Mouse (Mus musculus) lung, embryonic 15.5 days (tissue): ENCODE results near the gene Topors. TPM values are rescaled to one million over a fixed set of nuclear protein-coding genes. Genes with fewer than 3 reads are reported as not detected.

Experiments used
- ATAC-seq: fragments of 200-750 bp; cut with Nextera tagmentation; 2 replicates; pipeline ENCODE4 v1.8.0; 2017; ENCODE audit warnings: moderate number of reproducible peaks, borderline replicate concordance; ENCODE audit not compliant: low FRiP score, low TSS enrichment; ENCODE audit errors: extremely low read depth
- H3K27ac ChIP-seq: fragments of 300-500 bp; sonication (generic); 2 replicates; pipeline ENCODE4 v1.5.1; 2015; ENCODE audit warnings: moderate library complexity, mild to moderate bottlenecking, inconsistent platforms
- H3K27me3 ChIP-seq: fragments of 300-500 bp; sonication (generic); 2 replicates; pipeline ENCODE4 v1.6.1; 2015; ENCODE audit warnings: inconsistent platforms
- H3K36me3 ChIP-seq: fragments of 300-500 bp; sonication (generic); 2 replicates; pipeline ENCODE4 v1.6.1; 2015; ENCODE audit warnings: inconsistent platforms
- H3K4me1 ChIP-seq: fragments of 300-500 bp; sonication (generic); 2 replicates; pipeline ENCODE4 v1.6.1; 2015; ENCODE audit warnings: inconsistent platforms
- H3K4me2 ChIP-seq: fragments of 300-500 bp; sonication (generic); 2 replicates; pipeline ENCODE4 v1.6.1; 2015; ENCODE audit warnings: inconsistent platforms, mild to moderate bottlenecking, moderate library complexity
- H3K4me3 ChIP-seq: fragments of 300-500 bp; sonication (generic); 2 replicates; pipeline ENCODE4 v1.5.1; 2015; ENCODE audit warnings: mild to moderate bottlenecking, inconsistent platforms
- H3K9ac ChIP-seq: fragments of 300-500 bp; sonication (generic); 2 replicates; pipeline ENCODE4 v1.6.1; 2015; ENCODE audit warnings: inconsistent platforms
- H3K9me3 ChIP-seq: fragments of 300-500 bp; sonication (generic); 2 replicates; pipeline ENCODE4 v1.6.1; 2016; ENCODE audit warnings: inconsistent platforms
- WGBS: fragments of 180-500 bp; shearing (Covaris S2); methylation state at CpG from one replicate; pipeline ENCODE4 v1.1.7; 2015; 5-methylcytosine and 5-hydroxymethylcytosine counted together
- polyA plus RNA-seq: library from polyadenylated mRNA; unstranded; fragments of >200 nt; fragmentation: Nextera tagmentation; extraction: Ambion mirVana; gene quantifications from 2 replicates; pipeline ENCODE4 v1.2.1, GENCODE M21; 2015

Gene Topors
- polyA plus RNA-seq, 1 experiment from 2014 or later: 45.7 TPM

DNA sequence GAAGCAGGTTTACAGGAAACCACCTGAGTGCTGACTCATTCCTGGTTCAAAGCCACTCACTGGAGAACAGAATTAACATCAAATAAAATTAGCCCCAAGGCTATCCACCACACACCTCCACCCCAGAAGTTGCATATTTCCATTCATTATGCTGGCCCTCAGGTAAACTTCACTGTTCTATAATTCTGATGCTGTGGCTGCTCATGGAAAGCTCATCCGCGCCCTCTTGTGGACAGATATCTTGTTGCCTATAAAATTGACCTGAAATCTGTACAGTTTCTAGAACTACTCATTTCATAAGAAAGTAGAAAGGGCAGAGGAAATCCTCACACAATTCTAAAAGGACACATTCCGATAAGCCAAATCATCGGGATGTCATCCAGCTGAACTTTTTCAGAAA, 15.9 kb upstream of the Topors start:
- no peak for ATAC-seq
- no peak overlapping the region for H3K4me3 ChIP-seq
- H3K9me3 ChIP-seq: no peaks in the 10 kb centered on the region
- no peak overlapping the region for H3K4me2 ChIP-seq
- H3K27me3 ChIP-seq: no peaks in the 10 kb centered on the region
- H3K9ac ChIP-seq: no peak overlapping the region
- H3K36me3 ChIP-seq: no peaks in the 10 kb centered on the region
- H3K4me1 ChIP-seq: no peaks in the 10 kb centered on the region
- 9% methylated on average over 4 of the region's 4 CpGs for whole genome bisulfite sequencing
- H3K27ac ChIP-seq: no peak overlapping the region

DNA sequence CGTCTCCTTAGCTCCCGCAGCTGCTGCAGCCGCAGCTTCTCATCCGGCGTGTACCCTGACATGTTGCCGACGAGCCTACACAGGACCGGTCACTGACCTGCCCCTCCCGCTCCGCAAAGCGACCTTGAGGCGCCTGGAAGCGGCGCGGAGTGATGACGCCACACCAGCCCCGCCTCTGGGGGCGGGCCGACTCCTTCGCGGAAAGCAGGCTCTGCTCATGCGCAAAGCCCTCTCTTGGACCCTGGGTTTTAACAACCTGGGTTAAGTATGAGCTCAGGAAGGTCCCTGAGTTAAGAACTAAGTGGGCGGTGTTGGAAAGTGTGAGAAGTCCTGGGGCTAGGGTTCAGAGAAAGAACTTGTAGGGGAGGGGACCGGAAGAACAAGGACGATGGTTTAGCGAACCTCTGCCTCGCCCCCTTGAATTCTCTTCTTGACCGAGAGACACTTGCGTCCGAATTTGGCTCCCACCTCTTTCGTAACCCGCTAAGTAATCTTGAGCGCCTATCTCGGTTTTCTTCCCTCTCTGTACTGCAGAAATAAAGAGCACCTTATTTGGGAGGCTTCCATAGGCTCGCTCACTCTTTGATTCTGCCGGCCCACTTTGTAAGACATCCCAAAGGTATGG, 9.7 kb upstream of the Topors start, which contains the start of gene Ndufb6:
Gene Ndufb6 (minus strand): TSS at position 146 of the 625 bp plus-strand sequence.
- peak; percentile 98 for ATAC-seq
- Histone ChIP-seq H3K27me3 (no peaks in the 10 kb centered on the region), H3K27ac (peak within 1 kb of the TSS; percentile 83), H3K4me3 (peak within 1 kb of the TSS; percentile 95), H3K36me3 (0 out of 2 replicates have a peak, but pooled peaks cover 10% of the 10 kb centered on the region), H3K9me3 (no peaks in the 10 kb centered on the region), H3K4me2 (peak within 1 kb of the TSS; percentile 72), H3K9ac (peak within 1 kb of the TSS; percentile 86), H3K4me1 (peaks cover 9% of the 10 kb centered on the region)
- WGBS: under 1% methylated on average over 36 of the region's 36 CpGs

DNA sequence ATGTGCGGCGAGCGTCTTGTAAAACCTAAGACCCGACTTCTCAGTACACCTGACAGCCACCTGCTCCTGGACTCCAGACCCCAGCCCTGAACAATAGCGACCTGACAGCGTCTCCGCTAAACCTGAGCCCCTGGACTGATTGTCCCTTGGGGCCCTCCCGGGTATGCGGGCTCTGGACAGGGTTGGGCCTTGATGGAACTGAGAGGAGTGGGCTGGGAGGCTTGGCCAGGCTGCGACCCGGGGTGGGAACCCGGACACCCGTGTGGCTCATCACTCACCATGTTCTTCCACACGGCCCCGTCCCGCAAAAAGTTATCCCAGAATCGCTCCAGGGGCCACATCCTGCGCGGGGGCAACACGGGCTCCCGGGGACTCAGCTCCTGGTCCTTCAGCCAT, 9.2 kb upstream of the Topors start:
- no peaks in the 10 kb centered on the region for H3K27me3 ChIP-seq

DNA sequence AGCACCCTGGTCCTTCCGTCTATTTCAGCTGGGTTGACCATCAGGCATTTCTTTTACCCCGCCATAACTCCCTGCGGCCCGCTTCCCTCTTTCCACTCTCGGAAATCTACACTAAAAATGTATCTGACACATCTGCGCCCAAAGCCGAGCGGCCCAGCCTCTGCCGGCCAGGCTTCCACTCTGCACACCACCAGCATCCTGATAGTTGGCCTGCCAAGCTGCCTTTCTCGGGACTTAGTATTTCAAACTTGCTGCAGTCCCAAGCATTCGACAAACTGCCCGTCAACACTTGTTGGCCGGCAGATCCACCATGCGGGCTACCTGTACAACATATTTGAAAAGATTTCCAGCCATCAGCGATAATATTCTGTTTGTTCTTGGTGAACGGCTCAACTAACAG, 815 bp downstream of the Topors start:
- Histone ChIP-seq H3K9me3 (no peaks in the 10 kb centered on the region), H3K27ac (peak overlapping the region; percentile 99), H3K4me2 (peak overlapping the region; percentile 89), H3K4me1 (peaks cover 24% of the 10 kb centered on the region), H3K9ac (peak overlapping the region; percentile 96), H3K4me3 (peak overlapping the region; percentile 80), H3K27me3 (no peaks in the 10 kb centered on the region), H3K36me3 (peaks cover 13% of the 10 kb centered on the region)
- under 1% methylated on average over 16 of the region's 16 CpGs for WGBS
- no peak; the same call in 1 of the 2 replicates for ATAC-seq

More for the DNA sequence above, 9.2 kb upstream of the Topors start:
- ATAC-seq: peak; percentile 72
- Histone ChIP-seq H3K36me3 (0 out of 2 replicates have a peak, but pooled peaks cover 10% of the 10 kb centered on the region), H3K9me3 (no peaks in the 10 kb centered on the region), H3K9ac (peak overlapping the region; percentile 86), H3K4me3 (peak overlapping the region; percentile 95), H3K27ac (peak overlapping the region; percentile 83; the same call in 1 of the 2 replicates), H3K4me1 (peaks cover 9% of the 10 kb centered on the region), H3K4me2 (peak overlapping the region; percentile 72)
- WGBS: 0% methylated on average over 21 of the region's 21 CpGs

DNA sequence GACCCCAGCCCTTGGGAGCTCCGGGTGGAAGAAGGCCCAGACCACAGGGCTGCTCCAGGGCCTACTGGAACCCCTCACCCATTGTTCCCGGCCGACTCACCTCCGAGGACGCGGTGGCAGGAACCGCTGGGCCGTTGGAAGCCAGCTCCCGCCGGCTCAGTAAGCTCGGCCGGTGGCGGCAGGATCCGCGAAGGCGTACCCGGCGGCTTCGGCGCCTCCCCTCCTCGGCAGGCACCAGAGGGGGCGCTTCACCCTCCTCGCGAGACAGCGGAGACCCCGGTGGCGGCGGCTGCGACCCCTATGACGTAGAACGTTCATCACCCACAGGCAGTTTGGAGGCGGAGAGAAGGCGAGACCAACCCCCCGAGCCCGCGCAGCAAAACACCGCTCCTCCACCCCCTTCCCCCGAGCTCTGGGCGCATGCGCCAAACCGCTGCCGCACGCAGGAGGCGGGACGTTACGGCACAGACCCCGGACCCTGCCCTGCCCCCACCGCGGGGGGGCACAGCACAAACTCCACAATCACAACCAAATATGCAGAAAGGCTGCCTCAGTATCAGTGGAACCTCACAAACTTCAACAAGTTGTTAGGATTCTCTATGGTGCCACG, 1.3 kb downstream of the Topors start:
- Histone ChIP-seq H3K36me3 (peaks cover 12% of the 10 kb centered on the region), H3K4me1 (peaks cover 24% of the 10 kb centered on the region), H3K4me2 (peak overlapping the region; percentile 89), H3K4me3 (peak overlapping the region; percentile 80), H3K27ac (peak overlapping the region; percentile 99), H3K27me3 (no peaks in the 10 kb centered on the region), H3K9me3 (no peaks in the 10 kb centered on the region), H3K9ac (peak overlapping the region; percentile 96)
- ATAC-seq: peak; percentile 81
- under 1% methylated on average over 50 of the region's 50 CpGs for WGBS

DNA sequence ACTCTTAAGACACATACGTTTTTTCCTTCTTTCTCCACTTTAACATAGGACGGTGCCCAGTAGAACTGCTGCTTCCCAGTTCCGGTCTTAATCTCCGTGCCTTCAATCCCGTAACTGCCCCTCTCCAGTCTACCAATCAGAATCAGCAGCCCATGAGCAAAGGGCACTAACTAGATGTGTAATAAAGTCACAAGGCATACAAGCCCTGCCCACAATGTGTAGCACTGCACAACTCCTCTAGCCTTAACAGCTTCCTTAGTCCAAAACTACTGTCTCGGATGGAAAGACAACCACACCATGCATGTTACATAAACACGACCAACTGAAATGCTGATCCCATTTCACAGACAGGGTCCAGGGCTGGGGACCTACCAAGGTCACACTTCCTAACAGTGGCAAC, 2.0 kb downstream of the Topors start:
- peak overlapping the region; percentile 99 for H3K27ac ChIP-seq
- peaks cover 12% of the 10 kb centered on the region for H3K36me3 ChIP-seq
- WGBS: 47% methylated on average over 7 of the region's 7 CpGs
- H3K4me1 ChIP-seq: peaks cover 24% of the 10 kb centered on the region
- no peaks in the 10 kb centered on the region for H3K9me3 ChIP-seq
- peak overlapping the region; percentile 96 for H3K9ac ChIP-seq
- peak overlapping the region; percentile 80 for H3K4me3 ChIP-seq
- H3K4me2 ChIP-seq: peak overlapping the region; percentile 89
- no peak for ATAC-seq
- H3K27me3 ChIP-seq: no peaks in the 10 kb centered on the region

DNA sequence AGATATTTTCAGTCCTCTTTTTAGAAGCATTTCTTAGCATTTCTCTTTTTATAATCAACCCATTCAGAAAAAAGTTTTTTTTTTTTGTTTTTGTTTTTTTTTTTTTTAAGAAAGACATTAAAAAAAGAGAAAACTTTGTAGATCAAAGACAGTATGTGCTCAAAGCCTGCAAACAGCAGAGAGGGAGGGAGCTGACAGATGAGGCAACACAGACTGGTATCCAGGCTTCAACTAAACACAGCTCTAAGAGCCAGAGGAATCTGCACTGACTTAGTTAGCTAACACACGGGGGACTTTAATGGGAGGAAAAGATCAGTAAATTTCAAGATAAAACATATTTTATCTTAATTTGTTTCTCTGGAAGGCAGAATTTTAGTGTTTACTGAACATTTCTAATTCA, 5.3 kb downstream of the Topors start:
- ATAC-seq: no peak
- Histone ChIP-seq H3K4me3 (no peak overlapping the region), H3K27me3 (no peaks in the 10 kb centered on the region), H3K9me3 (no peaks in the 10 kb centered on the region), H3K4me2 (no peak overlapping the region), H3K27ac (no peak overlapping the region), H3K9ac (no peak overlapping the region), H3K36me3 (peaks cover 38% of the 10 kb centered on the region), H3K4me1 (peaks cover 24% of the 10 kb centered on the region)
- 37% methylated on average over 1 of the region's 1 CpGs for WGBS

DNA sequence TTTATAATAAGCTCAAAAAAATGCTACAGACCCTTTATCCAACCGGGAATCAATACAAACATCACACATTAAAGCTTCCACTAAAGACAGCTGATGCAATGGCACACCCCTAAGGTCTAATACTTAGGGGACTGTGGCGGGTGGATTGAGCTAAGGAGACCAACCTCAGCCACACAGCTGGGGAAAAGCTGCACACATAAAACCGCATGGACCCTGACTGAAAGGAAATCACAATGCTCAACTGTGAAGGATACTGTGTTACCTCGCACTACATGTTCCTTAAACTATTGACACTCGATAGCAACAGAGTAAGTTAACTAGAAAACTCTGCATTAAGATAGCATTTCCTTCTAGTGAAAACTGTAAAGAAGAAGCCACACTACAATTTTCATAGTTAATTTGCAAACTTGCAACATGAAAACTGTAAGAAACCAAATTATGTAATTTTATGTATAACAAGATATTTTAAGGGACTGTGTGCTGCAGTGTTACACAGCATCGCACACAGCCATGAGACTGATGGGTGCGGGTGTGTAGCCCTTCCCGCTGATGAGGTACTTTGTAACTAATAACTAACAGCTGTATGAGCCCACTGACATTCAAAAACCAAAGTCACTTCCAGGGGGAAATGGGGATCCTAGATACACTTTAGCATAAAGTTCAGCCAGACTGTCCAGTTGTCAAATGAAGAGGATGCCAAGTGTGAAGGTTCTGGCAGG, 15.1 kb downstream of the Topors start:
- ATAC-seq: no peak
- Histone ChIP-seq H3K9ac (no peak overlapping the region), H3K27me3 (no peaks in the 10 kb centered on the region), H3K27ac (no peak overlapping the region), H3K4me1 (no peaks in the 10 kb centered on the region), H3K9me3 (no peaks in the 10 kb centered on the region), H3K4me2 (no peak overlapping the region), H3K36me3 (peaks cover 10% of the 10 kb centered on the region), H3K4me3 (no peak overlapping the region)
- 82% methylated on average over 8 of the region's 8 CpGs for WGBS

DNA sequence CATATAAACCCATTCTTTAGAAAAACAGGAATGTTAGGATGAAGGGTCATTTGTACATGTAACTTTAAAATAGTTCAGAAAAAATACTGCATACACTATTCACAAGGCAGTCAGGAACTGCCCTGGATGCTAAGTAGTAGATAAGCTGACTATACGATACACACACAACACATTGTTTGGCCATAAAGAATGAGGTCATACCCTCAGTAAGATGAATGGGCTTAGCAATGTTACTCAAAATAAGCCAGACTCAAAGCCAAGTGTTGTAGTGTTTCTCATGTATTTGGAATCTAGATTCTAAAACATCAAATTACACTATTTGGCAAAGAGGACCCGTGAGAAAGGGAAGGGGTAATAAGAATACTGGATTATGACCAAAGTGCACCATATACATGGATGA, 15.9 kb downstream of the Topors start:
- Histone ChIP-seq H3K27ac (no peak overlapping the region), H3K36me3 (peaks cover 4% of the 10 kb centered on the region; the same call in 1 of the 2 replicates), H3K9ac (no peak overlapping the region), H3K4me2 (no peak overlapping the region), H3K4me3 (no peak overlapping the region), H3K4me1 (no peaks in the 10 kb centered on the region), H3K27me3 (no peaks in the 10 kb centered on the region), H3K9me3 (no peaks in the 10 kb centered on the region)
- WGBS: 56% methylated on average over 2 of the region's 2 CpGs
- no peak for ATAC-seq

DNA sequence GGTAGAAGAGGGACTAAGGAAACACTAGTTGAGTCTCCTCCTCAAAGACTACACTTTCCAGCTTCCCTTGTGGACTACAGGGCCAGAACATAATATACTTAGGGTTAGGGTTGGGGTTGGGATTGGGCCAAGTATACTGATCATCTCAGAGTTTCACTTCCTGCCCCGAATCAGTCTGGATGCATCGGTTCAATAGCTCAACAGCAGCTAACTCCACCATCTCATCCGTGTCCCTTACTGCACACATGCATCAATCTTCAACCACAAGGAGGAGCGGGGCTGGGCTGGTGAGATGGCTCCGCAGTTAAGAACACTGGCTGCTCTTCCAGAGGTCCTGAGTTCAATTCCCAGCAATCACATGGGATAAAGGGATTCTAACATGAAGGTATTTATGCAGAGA, 18.7 kb downstream of the Topors start:
- 81% methylated on average over 5 of the region's 5 CpGs for WGBS
- no peak for ATAC-seq
- Histone ChIP-seq H3K36me3 (no peaks in the 10 kb centered on the region), H3K27ac (no peak overlapping the region), H3K4me3 (no peak overlapping the region), H3K4me2 (no peak overlapping the region), H3K9me3 (no peaks in the 10 kb centered on the region), H3K9ac (no peak overlapping the region), H3K27me3 (no peaks in the 10 kb centered on the region), H3K4me1 (no peaks in the 10 kb centered on the region)

DNA sequence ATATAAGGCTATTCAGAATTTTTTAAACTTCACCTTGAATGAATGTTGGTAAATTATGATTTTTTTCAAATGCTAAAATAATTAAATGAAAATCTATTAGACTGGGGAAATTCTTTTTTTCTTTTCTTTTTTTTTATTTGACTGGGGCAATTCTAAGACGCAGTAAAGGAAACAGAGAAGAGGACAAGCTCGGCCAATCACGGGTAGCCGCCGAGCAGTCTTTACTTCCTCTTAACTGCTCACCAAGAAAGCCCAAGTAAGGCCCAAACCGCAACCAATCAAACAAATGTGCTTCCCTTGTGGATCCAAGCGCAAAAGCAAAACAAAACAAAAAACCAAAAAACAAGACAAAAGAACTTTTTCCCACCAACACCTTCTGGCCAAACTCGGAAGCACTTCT, 25.6 kb downstream of the Topors start:
- H3K9me3 ChIP-seq: no peaks in the 10 kb centered on the region
- no peaks in the 10 kb centered on the region for H3K36me3 ChIP-seq
- WGBS: 81% methylated on average over 8 of the region's 8 CpGs
- no peak overlapping the region for H3K27ac ChIP-seq
- H3K27me3 ChIP-seq: no peaks in the 10 kb centered on the region
- no peak overlapping the region for H3K9ac ChIP-seq
- no peak overlapping the region for H3K4me2 ChIP-seq
- peaks cover 4% of the 10 kb centered on the region; the same call in 1 of the 2 replicates for H3K4me1 ChIP-seq
- ATAC-seq: no peak
- no peak overlapping the region for H3K4me3 ChIP-seq

DNA sequence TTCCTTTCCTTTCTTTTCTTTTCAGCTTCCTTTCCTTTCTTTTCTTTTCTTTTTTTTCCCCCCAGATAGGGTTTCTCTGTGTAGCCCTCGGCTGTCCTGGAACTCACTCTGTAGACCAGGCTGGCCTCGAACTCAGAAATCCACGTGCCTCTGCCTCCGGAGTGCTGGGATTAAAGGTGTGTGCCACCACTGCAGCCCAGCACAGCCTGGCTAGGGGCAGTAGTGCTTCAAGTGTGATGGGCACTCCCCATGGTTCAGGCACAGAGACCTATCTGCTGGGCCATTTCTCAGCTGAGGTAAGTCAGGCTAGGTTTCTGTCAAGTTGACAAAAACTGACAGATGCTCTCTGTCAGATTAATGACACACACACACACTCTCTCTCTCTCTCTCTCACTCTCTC, 26.6 kb downstream of the Topors start:
- Histone ChIP-seq H3K4me2 (no peak overlapping the region), H3K9me3 (no peaks in the 10 kb centered on the region), H3K4me3 (no peak overlapping the region), H3K27me3 (no peaks in the 10 kb centered on the region), H3K4me1 (peaks cover 9% of the 10 kb centered on the region), H3K9ac (no peak overlapping the region), H3K36me3 (no peaks in the 10 kb centered on the region), H3K27ac (no peak overlapping the region)
- WGBS: 81% methylated on average over 4 of the region's 4 CpGs
- ATAC-seq: no peak
